Mouse (Mus musculus): ENCODE measurements around the gene Tspan10.

DNA sequence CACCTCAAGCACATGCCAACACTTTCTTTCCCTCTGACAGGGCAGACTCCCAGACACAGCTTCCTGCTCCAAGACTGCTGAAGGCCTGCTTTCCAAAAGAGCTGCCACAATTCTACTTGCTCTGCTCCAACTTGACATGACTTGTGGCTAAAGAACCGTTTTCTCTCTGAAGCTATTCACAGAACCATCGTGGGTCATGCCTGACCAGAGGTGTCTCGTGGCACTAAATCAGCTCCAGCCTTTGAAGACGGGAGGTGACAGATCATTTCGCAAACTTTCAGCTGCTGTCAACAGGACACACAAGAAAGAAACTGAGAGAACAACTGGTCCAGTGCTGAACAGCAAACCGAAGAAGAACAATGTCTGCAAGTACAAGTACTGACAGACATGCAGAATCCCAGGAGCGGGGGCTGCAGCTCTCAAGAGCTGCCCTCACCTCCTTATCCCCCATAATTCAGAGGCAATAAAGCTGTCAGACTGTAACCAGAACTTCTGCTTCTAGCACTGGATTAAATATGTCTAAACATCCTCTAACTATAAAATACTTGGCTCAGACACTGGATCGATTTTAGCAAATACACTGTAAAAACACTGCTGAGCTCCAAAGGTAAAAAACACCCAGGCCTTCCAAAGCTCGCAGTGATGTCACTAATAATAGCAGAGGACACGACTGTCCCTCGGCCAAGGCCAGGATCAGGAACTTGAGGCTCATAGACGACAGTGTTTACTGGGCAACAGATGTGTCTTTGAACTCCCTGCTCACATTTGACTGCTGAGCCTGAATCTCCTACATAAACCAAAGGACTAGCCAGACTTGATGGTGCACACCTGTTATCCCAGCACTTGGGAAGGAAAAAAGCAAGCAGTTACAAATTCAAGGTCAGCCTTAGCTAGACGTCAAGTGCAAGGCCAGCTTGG, 19.5 kb upstream of the Tspan10 start:
- TF ChIP-seq POLR2A (IDR thresholded peaks at IDR 0.05; ENCODE audit: borderline replicate concordance, low read depth, low read length), result no peak
- no peak for TF ChIP-seq CTCF (IDR thresholded peaks at IDR 0.05; ENCODE audit: low read depth, low read length)
